Mouse (Mus musculus) ES-E14 (cell line): ENCODE data around the gene Muc20. TPM values are rescaled to one million over a fixed set of nuclear protein-coding genes. Genes with fewer than 3 reads are reported as not detected.

Experiments
- DNase-seq: peaks from one replicate; pipeline ENCODE4 v3.0.0-alpha.2; 2013; ENCODE audit warnings: low read depth, low spot score
- H3K27ac ChIP-seq: 2 replicates; pipeline ENCODE4 v1.5.1; 2012; ENCODE audit warnings: low read depth, mild to moderate bottlenecking, low read length, moderate library complexity, mixed read lengths; ENCODE audit not compliant: poor library complexity, insufficient read depth, severe bottlenecking
- H3K36me3 ChIP-seq: 2 replicates; pipeline ENCODE4 v1.6.1; 2012; ENCODE audit warnings: mild to moderate bottlenecking, low read length, moderate library complexity, mixed read lengths; ENCODE audit not compliant: control insufficient read depth, poor library complexity, insufficient read depth, severe bottlenecking
- H3K4me1 ChIP-seq, 2 experiments: fragments of 150-350 bp in 1 of 2; sonication (generic) in 1 of 2; 2 replicates each; pipeline ENCODE4 v1.6.1; 2012; ENCODE audit warnings: low read length in 2 of 2, mild to moderate bottlenecking in 1 of 2, mixed read lengths in 1 of 2; ENCODE audit not compliant: control insufficient read depth in 2 of 2, insufficient read depth in 2 of 2, poor library complexity in 1 of 2
- H3K4me3 ChIP-seq, 2 experiments: fragments of 150-350 bp in 1 of 2; sonication (generic) in 1 of 2; 2 replicates each; pipeline ENCODE4 v1.5.1; 2012; ENCODE audit warnings: low read length in 2 of 2, low read depth in 1 of 2, mild to moderate bottlenecking in 1 of 2, mixed read lengths in 1 of 2; ENCODE audit not compliant: insufficient read depth in 1 of 2, poor library complexity in 1 of 2, severe bottlenecking in 1 of 2
- H3K9ac ChIP-seq: 2 replicates; pipeline ENCODE4 v1.6.1; 2012; ENCODE audit warnings: low read depth, mild to moderate bottlenecking, low read length, mixed read lengths; ENCODE audit not compliant: poor library complexity, insufficient read depth, severe bottlenecking
- H3K9me3 ChIP-seq: fragments of 150-350 bp; sonication (generic); 2 replicates; pipeline ENCODE4 v1.6.1; 2012; ENCODE audit warnings: low read depth, mild to moderate bottlenecking, low read length; ENCODE audit not compliant: control insufficient read depth, insufficient read depth
- CHD2 ChIP-seq: IDR thresholded peaks from 2 replicates; pipeline ENCODE4 v1.6.1; 2014; ENCODE audit warnings: mild to moderate bottlenecking, low read depth, low read length, inconsistent platforms
- HCFC1 ChIP-seq: IDR thresholded peaks from 2 replicates; pipeline ENCODE4 v1.6.1; 2012; ENCODE audit warnings: low read length, inconsistent platforms, borderline replicate concordance; ENCODE audit not compliant: insufficient read depth
- MAFK ChIP-seq: IDR thresholded peaks from 2 replicates; pipeline ENCODE4 v1.6.1; 2014; ENCODE audit warnings: mild to moderate bottlenecking, low read depth, low read length, inconsistent platforms; ENCODE audit not compliant: insufficient read depth
- ZC3H11A ChIP-seq: IDR thresholded peaks from 2 replicates; pipeline ENCODE4 v1.6.1; 2012; ENCODE audit warnings: low read depth, mild to moderate bottlenecking, inconsistent platforms, low read length, borderline replicate concordance
- ZNF384 ChIP-seq: IDR thresholded peaks from 2 replicates; pipeline ENCODE4 v1.6.1; 2012; ENCODE audit warnings: low read depth, low read length, inconsistent platforms
- in situ Hi-C, 2 experiments: fragments of 600-800 bp; cut with MboI; formaldehyde crosslinking; loops; one replicate each; pipeline ENCODE4 v1.15.1; 2025; ENCODE audit warnings: low sequenced_read_pairs in 2 of 2, inconsistent platforms in 1 of 2; ENCODE audit not compliant: unreplicated experiment in 2 of 2
- total RNA-seq: library from RNA; depleted of rRNA; stranded (reverse); fragments of 300-350 nt; gene quantifications from 2 replicates; pipeline ENCODE4 v1.2.3, GENCODE M21; 2012; rRNA removed

Muc20 gene
- not detected in 2 replicates for total RNA-seq

GRCm38 (mm10) chr16:32797426-32797689 is at the start of gene Muc20:
Muc20 (minus strand) TSS chr16:32797435.
- Histone ChIP-seq H3K36me3 (no peaks in the 10 kb centered on the region), H3K4me3 (no peak within 1 kb of the TSS), H3K9me3 (no peaks in the 10 kb centered on the region), H3K4me1 (peaks cover 4 to 8% of the 10 kb centered on the region in 2 experiments), H3K9ac (no peak within 1 kb of the TSS), H3K27ac (no peak within 1 kb of the TSS)
- TF ChIP-seq MAFK = no peak
- no peak for TF ChIP-seq ZNF384
- in situ Hi-C loops = no loop called here
- no peak for DNase-seq

- no peaks in the 10 kb centered on the region for H3K9me3 ChIP-seq
- TF ChIP-seq MAFK = no peak
- no peak for TF ChIP-seq ZC3H11A
- TF ChIP-seq HCFC1 = no peak
- no peak for TF ChIP-seq CHD2
- TF ChIP-seq ZNF384 = no peak
- H3K9ac ChIP-seq = no peak overlapping the region
- 0 out of 4 replicates have a peak, but pooled peaks cover 0 to 3% of the 10 kb centered on the region in 2 experiments for H3K4me1 ChIP-seq
- in situ Hi-C loops = no loop called here
- H3K4me3 ChIP-seq = no peak overlapping the region
- H3K36me3 ChIP-seq = peaks cover 3% of the 10 kb centered on the region; the same call in 1 of the 2 replicates
- no peak for DNase-seq
- H3K27ac ChIP-seq = no peak overlapping the region
Measured at GRCm38 (mm10) chr16:32831501-32831900, 34.3 kb upstream of the Muc20 start.

- H3K9me3 ChIP-seq = no peaks in the 10 kb centered on the region
- no peak overlapping the region for H3K4me3 ChIP-seq
- H3K27ac ChIP-seq = no peak overlapping the region
- H3K9ac ChIP-seq = no peak overlapping the region
- DNase-seq = no peak
- H3K4me1 ChIP-seq = peaks cover 11 to 17% of the 10 kb centered on the region in 2 experiments; a peak in 3 of 4 replicates
- H3K36me3 ChIP-seq = peaks cover 14% of the 10 kb centered on the region; the same call in 1 of the 2 replicates
- in situ Hi-C loops = no loop called here
- no peak for TF ChIP-seq ZNF384
Measured at GRCm38 (mm10) chr16:32829104-32829503, 31.9 kb upstream of the Muc20 start.

- H3K36me3 ChIP-seq = peaks cover 17% of the 10 kb centered on the region
- in situ Hi-C loops = no loop called here
- peaks cover 11 to 22% of the 10 kb centered on the region in 2 experiments; a peak in 3 of 4 replicates for H3K4me1 ChIP-seq
Measured at GRCm38 (mm10) chr16:32826521-32826920, 29.3 kb upstream of the Muc20 start.

GRCm38 (mm10) chr16:32825380-32825779 is 28.1 kb upstream of the Muc20 start:
- in situ Hi-C loops = no loop called here
- H3K4me1 ChIP-seq = peaks cover 11 to 22% of the 10 kb centered on the region in 2 experiments; a peak in 3 of 4 replicates
- no peak for DNase-seq

More at GRCm38 (mm10) chr16:32826521-32826920, 29.3 kb upstream of the Muc20 start:
- H3K9me3 ChIP-seq = no peaks in the 10 kb centered on the region
- no peak for TF ChIP-seq CHD2
- no peak for TF ChIP-seq HCFC1
- no peak for TF ChIP-seq MAFK
- TF ChIP-seq ZNF384 = no peak
- TF ChIP-seq ZC3H11A = no peak
- DNase-seq = no peak
- no peak overlapping the region for H3K4me3 ChIP-seq
- H3K9ac ChIP-seq = no peak overlapping the region
- H3K27ac ChIP-seq = no peak overlapping the region

More at GRCm38 (mm10) chr16:32825380-32825779, 28.1 kb upstream of the Muc20 start:
- H3K27ac ChIP-seq = no peak overlapping the region
- no peak overlapping the region for H3K9ac ChIP-seq
- no peak overlapping the region for H3K4me3 ChIP-seq
- no peaks in the 10 kb centered on the region for H3K9me3 ChIP-seq
- H3K36me3 ChIP-seq = peaks cover 17% of the 10 kb centered on the region
- TF ChIP-seq ZC3H11A = no peak
- TF ChIP-seq ZNF384 = no peak
- no peak for TF ChIP-seq HCFC1
- TF ChIP-seq CHD2 = no peak
- no peak for TF ChIP-seq MAFK
